Mouse (Mus musculus): Measurements from ENCODE around the gene Iqcf3. TPM values are rescaled to one million over a fixed set of nuclear protein-coding genes. Genes with fewer than 3 reads are reported as not detected.

Gene Iqcf3
- polyA plus RNA-seq, 1 experiment from 2014 or later = not detected

- H3K9me3 ChIP-seq (ENCODE audit: low read length) = no peaks in the 10 kb centered on the region
- DNase-seq (no peak), ATAC-seq (no peak)
- H3K27ac ChIP-seq (ENCODE audit: low read depth) = no peak overlapping the region
- WGBS (ENCODE audit: insufficient replicate concordance) = 84% methylated on average over 9 of the region's 9 CpGs
- peaks cover 21% of the 10 kb centered on the region for H3K27me3 ChIP-seq (ENCODE audit: insufficient read depth, low read length)
- 0 out of 2 replicates have a peak, but pooled peaks cover 9% of the 10 kb centered on the region for H3K4me1 ChIP-seq (ENCODE audit: insufficient read depth)
- TF ChIP-seq CTCF (IDR thresholded peaks at IDR 0.05; ENCODE audit: low read depth) = no peak
- TF ChIP-seq EP300 (IDR thresholded peaks at IDR 0.05; ENCODE audit: low read depth) = no peak
- H3K36me3 ChIP-seq (replicated peaks; ENCODE audit: insufficient read depth, low read length) = no peaks in the 10 kb centered on the region
- H3K4me3 ChIP-seq (ENCODE audit: low read depth, low read length) = no peak overlapping the region
- no peak overlapping the region for H3K9ac ChIP-seq (replicated peaks)
- no peak overlapping the region for H3K4me2 ChIP-seq (ENCODE audit: low read depth, low read length)
Measured at GRCm38 (mm10) chr9:106461026-106461415, 100.4 kb downstream of the Iqcf3 start.

- Histone ChIP-seq H3K4me2 (ENCODE audit: low read depth, low read length) (no peak overlapping the region), H3K27me3 (ENCODE audit: insufficient read depth, low read length) (peaks cover 16% of the 10 kb centered on the region), H3K9me3 (ENCODE audit: low read length) (no peaks in the 10 kb centered on the region), H3K4me3 (ENCODE audit: low read depth, low read length) (no peak overlapping the region), H3K9ac (replicated peaks) (no peak overlapping the region), H3K36me3 (replicated peaks; ENCODE audit: insufficient read depth, low read length) (no peaks in the 10 kb centered on the region), H3K4me1 (ENCODE audit: insufficient read depth) (0 out of 2 replicates have a peak, but pooled peaks cover 8% of the 10 kb centered on the region), H3K27ac (ENCODE audit: low read depth) (no peak overlapping the region)
- DNase-seq (no peak), ATAC-seq (no peak)
- 84% methylated on average over 18 of the region's 18 CpGs for WGBS (ENCODE audit: insufficient replicate concordance)
- TF ChIP-seq EP300 (IDR thresholded peaks at IDR 0.05; ENCODE audit: low read depth) (no peak), CTCF (IDR thresholded peaks at IDR 0.05; ENCODE audit: low read depth) (no peak)
Measured at GRCm38 (mm10) chr9:106460401-106461025, 100.9 kb downstream of the Iqcf3 start.

- ATAC-seq = no peak
- DNase-seq = no peak
- TF ChIP-seq EP300 (IDR thresholded peaks at IDR 0.05; ENCODE audit: low read depth) = no peak
- TF ChIP-seq CTCF (IDR thresholded peaks at IDR 0.05; ENCODE audit: low read depth) = no peak
- no peak overlapping the region for H3K27ac ChIP-seq (ENCODE audit: low read depth)
- H3K4me2 ChIP-seq (ENCODE audit: low read depth, low read length) = no peak overlapping the region
- H3K9ac ChIP-seq (replicated peaks) = no peak overlapping the region
- H3K36me3 ChIP-seq (replicated peaks; ENCODE audit: insufficient read depth, low read length) = no peaks in the 10 kb centered on the region
- no peaks in the 10 kb centered on the region for H3K9me3 ChIP-seq (ENCODE audit: low read length)
- H3K4me1 ChIP-seq (ENCODE audit: insufficient read depth) = 0 out of 2 replicates have a peak, but pooled peaks cover 4% of the 10 kb centered on the region
- peaks cover 10% of the 10 kb centered on the region for H3K27me3 ChIP-seq (ENCODE audit: insufficient read depth, low read length)
- no peak overlapping the region for H3K4me3 ChIP-seq (ENCODE audit: low read depth, low read length)
- 80% methylated on average over 15 of the region's 15 CpGs for WGBS (ENCODE audit: insufficient replicate concordance)
Measured at GRCm38 (mm10) chr9:106459946-106460345, 101.5 kb downstream of the Iqcf3 start.

- no peak overlapping the region for H3K27ac ChIP-seq (ENCODE audit: low read depth)
- no peaks in the 10 kb centered on the region for H3K9me3 ChIP-seq (ENCODE audit: low read length)
- no peak for DNase-seq
- WGBS (ENCODE audit: insufficient replicate concordance) = 79% methylated on average over 5 of the region's 5 CpGs
- H3K36me3 ChIP-seq (replicated peaks; ENCODE audit: insufficient read depth, low read length) = no peaks in the 10 kb centered on the region
- peaks cover 9% of the 10 kb centered on the region; the same call in 1 of the 2 replicates for H3K27me3 ChIP-seq (ENCODE audit: insufficient read depth, low read length)
- H3K4me3 ChIP-seq (ENCODE audit: low read depth, low read length) = no peak overlapping the region
- ATAC-seq = no peak
- TF ChIP-seq EP300 (IDR thresholded peaks at IDR 0.05; ENCODE audit: low read depth) (no peak), CTCF (IDR thresholded peaks at IDR 0.05; ENCODE audit: low read depth) (no peak)
- peaks cover 9% of the 10 kb centered on the region for H3K4me1 ChIP-seq (ENCODE audit: insufficient read depth)
- H3K4me2 ChIP-seq (ENCODE audit: low read depth, low read length) = no peak overlapping the region
- no peak overlapping the region for H3K9ac ChIP-seq (replicated peaks)
Measured at GRCm38 (mm10) chr9:106457920-106458319, 103.5 kb downstream of the Iqcf3 start.

- whole genome bisulfite sequencing (ENCODE audit: insufficient replicate concordance) = 77% methylated on average over 9 of the region's 9 CpGs
- Histone ChIP-seq H3K27me3 (ENCODE audit: insufficient read depth, low read length) (peaks cover 13% of the 10 kb centered on the region; the same call in 1 of the 2 replicates), H3K9ac (replicated peaks) (no peak overlapping the region), H3K4me2 (ENCODE audit: low read depth, low read length) (no peak overlapping the region), H3K27ac (ENCODE audit: low read depth) (no peak overlapping the region), H3K9me3 (ENCODE audit: low read length) (no peaks in the 10 kb centered on the region), H3K4me3 (ENCODE audit: low read depth, low read length) (no peak overlapping the region), H3K4me1 (ENCODE audit: insufficient read depth) (peaks cover 16% of the 10 kb centered on the region), H3K36me3 (replicated peaks; ENCODE audit: insufficient read depth, low read length) (no peaks in the 10 kb centered on the region)
- ATAC-seq (no peak), DNase-seq (no peak)
- TF ChIP-seq EP300 (IDR thresholded peaks at IDR 0.05; ENCODE audit: low read depth) (no peak), CTCF (IDR thresholded peaks at IDR 0.05; ENCODE audit: low read depth) (no peak)
Measured at GRCm38 (mm10) chr9:106457163-106457559, 104.3 kb downstream of the Iqcf3 start.

- WGBS (ENCODE audit: insufficient replicate concordance) = 70% methylated on average over 15 of the region's 15 CpGs
Measured at GRCm38 (mm10) chr9:106456325-106457162, 104.9 kb downstream of the Iqcf3 start.

More at GRCm38 (mm10) chr9:106456325-106457162, 104.9 kb downstream of the Iqcf3 start:
- no peak overlapping the region for H3K4me3 ChIP-seq (ENCODE audit: low read depth, low read length)
- H3K9me3 ChIP-seq (ENCODE audit: low read length) = no peaks in the 10 kb centered on the region
- no peak overlapping the region for H3K27ac ChIP-seq (ENCODE audit: low read depth)
- peaks cover 20% of the 10 kb centered on the region for H3K4me1 ChIP-seq (ENCODE audit: insufficient read depth)
- DNase-seq (no peak), ATAC-seq (no peak)
- no peak overlapping the region for H3K9ac ChIP-seq (replicated peaks)
- no peak overlapping the region for H3K4me2 ChIP-seq (ENCODE audit: low read depth, low read length)
- TF ChIP-seq CTCF (IDR thresholded peaks at IDR 0.05; ENCODE audit: low read depth) (no peak), EP300 (IDR thresholded peaks at IDR 0.05; ENCODE audit: low read depth) (no peak)
- H3K27me3 ChIP-seq (ENCODE audit: insufficient read depth, low read length) = peaks cover 13% of the 10 kb centered on the region; the same call in 1 of the 2 replicates
- H3K36me3 ChIP-seq (replicated peaks; ENCODE audit: insufficient read depth, low read length) = no peaks in the 10 kb centered on the region

All from liver, postnatal 0 days (tissue).